Mouse (Mus musculus) intestine, embryonic 14.5 days (tissue): ENCODE results near the gene Lefty2. TPM values are rescaled to one million over a fixed set of nuclear protein-coding genes. Genes with fewer than 3 reads are reported as not detected.

Experiments used
- ATAC-seq: fragments of 200-750 bp; cut with Nextera tagmentation; replicated peaks from 2 replicates; pipeline ENCODE4 v1.8.0; 2017; ENCODE audit warnings: low read depth, moderate number of reproducible peaks, moderate TSS enrichment, moderate library complexity; ENCODE audit not compliant: low FRiP score, low TSS enrichment
- DNase-seq: peaks from one replicate; pipeline ENCODE4 v3.0.0-alpha.2; 2018; ENCODE audit warnings: low spot score
- H3K27ac ChIP-seq: fragments of 300-500 bp; sonication (generic); 2 replicates; pipeline ENCODE4 v1.5.1; 2014; ENCODE audit warnings: low read depth, mild to moderate bottlenecking, control low read depth
- H3K27me3 ChIP-seq: fragments of 300-500 bp; sonication (generic); replicated peaks from 2 replicates; pipeline ENCODE4 v1.6.1; 2014; ENCODE audit warnings: low read length, control low read depth; ENCODE audit not compliant: control insufficient read depth, insufficient read depth
- H3K36me3 ChIP-seq: fragments of 300-500 bp; sonication (generic); 2 replicates; pipeline ENCODE4 v1.6.1; 2014; ENCODE audit warnings: low read length, control low read depth; ENCODE audit not compliant: control insufficient read depth, insufficient read depth
- H3K4me1 ChIP-seq: fragments of 300-500 bp; sonication (generic); replicated peaks from 2 replicates; pipeline ENCODE4 v1.6.1; 2014; ENCODE audit warnings: low read length, control low read depth, mixed read lengths; ENCODE audit not compliant: control insufficient read depth, insufficient read depth
- H3K4me2 ChIP-seq: fragments of 300-500 bp; sonication (generic); 2 replicates; pipeline ENCODE4 v1.6.1; 2014; ENCODE audit warnings: low read length
- H3K4me3 ChIP-seq: fragments of 300-500 bp; sonication (generic); 2 replicates; pipeline ENCODE4 v1.5.1; 2014; ENCODE audit warnings: low read depth, low read length, control low read depth, mixed read lengths
- H3K9ac ChIP-seq: fragments of 300-500 bp; sonication (generic); 2 replicates; pipeline ENCODE4 v1.6.1; 2014; ENCODE audit warnings: mild to moderate bottlenecking, low read length
- H3K9me3 ChIP-seq: fragments of 300-500 bp; sonication (generic); 2 replicates; pipeline ENCODE4 v1.6.1; 2016; ENCODE audit warnings: low read length, control low read depth; ENCODE audit not compliant: control insufficient read depth
- WGBS: fragments of 180-500 bp; shearing (Covaris S2); extraction: QIAGEN DNeasy Blood & Tissue Kit; methylation state at CpG from one replicate; pipeline ENCODE4 v1.1.7; 2014; 5-methylcytosine and 5-hydroxymethylcytosine counted together
- polyA plus RNA-seq: library from polyadenylated mRNA; unstranded; fragments of >200 nt; fragmentation: Nextera tagmentation; extraction: Ambion mirVana; gene quantifications from 2 replicates; pipeline ENCODE4 v1.2.1, GENCODE M21; 2014

Gene Lefty2
- polyA plus RNA-seq, 1 experiment from 2014 or later: 0.18 TPM

GRCm38 (mm10) chr1:180866001-180866400, 26.9 kb upstream of the Lefty2 start:
- Histone ChIP-seq H3K4me2 (no peak overlapping the region), H3K9ac (no peak overlapping the region), H3K4me1 (no peaks in the 10 kb centered on the region), H3K27ac (no peak overlapping the region), H3K27me3 (no peaks in the 10 kb centered on the region), H3K36me3 (peaks cover 67% of the 10 kb centered on the region), H3K4me3 (no peak overlapping the region), H3K9me3 (no peaks in the 10 kb centered on the region)
- WGBS: 87% methylated on average over 7 of the region's 7 CpGs
- DNase-seq (no peak), ATAC-seq (no peak)

- WGBS: 52% methylated on average over 13 of the region's 13 CpGs
Measured at GRCm38 (mm10) chr1:180870122-180870650, 22.7 kb upstream of the Lefty2 start.

GRCm38 (mm10) chr1:180873861-180874484, 18.9 kb upstream of the Lefty2 start:
- 21% methylated on average over 9 of the region's 9 CpGs for WGBS

More at GRCm38 (mm10) chr1:180870122-180870650, 22.7 kb upstream of the Lefty2 start:
- DNase-seq: no peak
- Histone ChIP-seq H3K27me3 (no peaks in the 10 kb centered on the region), H3K9ac (no peak overlapping the region), H3K36me3 (peaks cover 30% of the 10 kb centered on the region), H3K4me2 (no peak overlapping the region), H3K9me3 (no peaks in the 10 kb centered on the region), H3K4me3 (no peak overlapping the region), H3K27ac (no peak overlapping the region; the same call in 1 of the 2 replicates), H3K4me1 (no peaks in the 10 kb centered on the region)
- no peak for ATAC-seq

GRCm38 (mm10) chr1:180874615-180875014, 18.3 kb upstream of the Lefty2 start:
- Histone ChIP-seq H3K9ac (no peak overlapping the region), H3K4me1 (no peaks in the 10 kb centered on the region), H3K4me2 (no peak overlapping the region), H3K9me3 (no peaks in the 10 kb centered on the region), H3K4me3 (no peak overlapping the region), H3K27ac (no peak overlapping the region), H3K36me3 (no peaks in the 10 kb centered on the region), H3K27me3 (no peaks in the 10 kb centered on the region)
- WGBS: 81% methylated on average over 2 of the region's 2 CpGs
- no peak for DNase-seq
- ATAC-seq: no peak

More at GRCm38 (mm10) chr1:180873861-180874484, 18.9 kb upstream of the Lefty2 start:
- Histone ChIP-seq H3K4me1 (no peaks in the 10 kb centered on the region), H3K4me3 (no peak overlapping the region), H3K9me3 (no peaks in the 10 kb centered on the region), H3K36me3 (no peaks in the 10 kb centered on the region), H3K27ac (no peak overlapping the region), H3K27me3 (no peaks in the 10 kb centered on the region), H3K9ac (no peak overlapping the region), H3K4me2 (no peak overlapping the region)
- DNase-seq (peak; percentile 65), ATAC-seq (no peak; the same call in 1 of the 2 replicates)

GRCm38 (mm10) chr1:180875126-180875525, 17.8 kb upstream of the Lefty2 start:
- H3K27ac ChIP-seq: no peak overlapping the region
- ATAC-seq (no peak), DNase-seq (no peak)
- WGBS: 82% methylated on average over 9 of the region's 9 CpGs
- no peaks in the 10 kb centered on the region for H3K36me3 ChIP-seq
- H3K4me1 ChIP-seq: no peaks in the 10 kb centered on the region
- H3K4me3 ChIP-seq: no peak overlapping the region
- H3K27me3 ChIP-seq: no peaks in the 10 kb centered on the region
- H3K4me2 ChIP-seq: no peak overlapping the region
- H3K9ac ChIP-seq: no peak overlapping the region
- no peaks in the 10 kb centered on the region for H3K9me3 ChIP-seq

GRCm38 (mm10) chr1:180877466-180877865, 15.4 kb upstream of the Lefty2 start:
- ATAC-seq (no peak), DNase-seq (no peak)
- no peak overlapping the region for H3K4me2 ChIP-seq
- no peak overlapping the region for H3K4me3 ChIP-seq
- no peaks in the 10 kb centered on the region for H3K9me3 ChIP-seq
- H3K4me1 ChIP-seq: no peaks in the 10 kb centered on the region
- 77% methylated on average over 4 of the region's 4 CpGs for WGBS
- no peaks in the 10 kb centered on the region for H3K27me3 ChIP-seq
- no peaks in the 10 kb centered on the region for H3K36me3 ChIP-seq
- no peak overlapping the region for H3K27ac ChIP-seq
- no peak overlapping the region for H3K9ac ChIP-seq

GRCm38 (mm10) chr1:180881768-180882167, 11.1 kb upstream of the Lefty2 start:
- Histone ChIP-seq H3K27ac (no peak overlapping the region), H3K9ac (no peak overlapping the region), H3K4me3 (no peak overlapping the region), H3K36me3 (no peaks in the 10 kb centered on the region), H3K4me1 (0 out of 2 replicates have a peak, but pooled peaks cover 5% of the 10 kb centered on the region), H3K9me3 (no peaks in the 10 kb centered on the region), H3K4me2 (no peak overlapping the region), H3K27me3 (no peaks in the 10 kb centered on the region)
- WGBS: 77% methylated on average over 3 of the region's 3 CpGs
- DNase-seq (no peak), ATAC-seq (no peak)

- Histone ChIP-seq H3K27me3 (no peaks in the 10 kb centered on the region), H3K4me2 (no peak overlapping the region), H3K4me1 (peaks cover 12% of the 10 kb centered on the region), H3K36me3 (no peaks in the 10 kb centered on the region), H3K9ac (no peak overlapping the region), H3K4me3 (no peak overlapping the region), H3K27ac (no peak overlapping the region), H3K9me3 (no peaks in the 10 kb centered on the region)
- ATAC-seq (no peak), DNase-seq (no peak)
- 17% methylated on average over 7 of the region's 7 CpGs for WGBS
Measured at GRCm38 (mm10) chr1:180883731-180884130, 9.2 kb upstream of the Lefty2 start.

GRCm38 (mm10) chr1:180884484-180884883, 8.4 kb upstream of the Lefty2 start:
- no peak for DNase-seq
- 68% methylated on average over 9 of the region's 9 CpGs for WGBS
- peaks cover 18% of the 10 kb centered on the region for H3K4me1 ChIP-seq
- H3K9me3 ChIP-seq: no peaks in the 10 kb centered on the region
- no peak overlapping the region for H3K4me2 ChIP-seq
- H3K27ac ChIP-seq: no peak overlapping the region
- H3K4me3 ChIP-seq: no peak overlapping the region
- no peaks in the 10 kb centered on the region for H3K27me3 ChIP-seq
- no peaks in the 10 kb centered on the region for H3K36me3 ChIP-seq
- no peak overlapping the region for H3K9ac ChIP-seq
- no peak for ATAC-seq
